Mouse (Mus musculus): ENCODE measurements around the gene Klk5. TPM values are rescaled to one million over a fixed set of nuclear protein-coding genes. Genes with fewer than 3 reads are reported as not detected.

Klk5 gene
- polyA plus RNA-seq, 1 experiment, result not detected

DNA sequence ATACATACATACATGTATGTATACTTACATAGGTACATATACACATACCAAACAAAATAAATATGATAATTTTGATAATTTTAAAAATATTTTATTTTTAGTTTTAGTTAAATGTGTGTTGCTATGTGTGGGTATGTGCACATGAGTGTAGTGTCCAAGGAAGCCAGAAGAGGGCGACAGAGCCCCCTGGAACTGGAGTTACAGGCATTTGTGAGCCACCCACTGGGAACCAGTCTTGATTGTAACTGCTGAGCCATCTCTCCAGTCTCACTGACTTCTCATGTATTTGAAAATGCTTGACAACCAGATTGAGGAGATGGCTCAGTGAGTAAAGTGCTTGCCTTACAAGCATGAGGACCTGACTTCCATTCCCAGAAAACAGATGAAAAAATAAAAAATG lies 36.5 kb downstream of the Klk5 start:
- no peak for DNase-seq (ENCODE audit: low read depth)
- TF ChIP-seq POLR2A (IDR thresholded peaks at IDR 0.05; ENCODE audit: borderline replicate concordance, extremely low read depth, insufficient read depth, insufficient read length, poor library complexity, severe bottlenecking) (no peak), CTCF (IDR thresholded peaks at IDR 0.05; ENCODE audit: borderline replicate concordance, extremely low read depth, insufficient read depth, insufficient read length) (no peak)

DNA sequence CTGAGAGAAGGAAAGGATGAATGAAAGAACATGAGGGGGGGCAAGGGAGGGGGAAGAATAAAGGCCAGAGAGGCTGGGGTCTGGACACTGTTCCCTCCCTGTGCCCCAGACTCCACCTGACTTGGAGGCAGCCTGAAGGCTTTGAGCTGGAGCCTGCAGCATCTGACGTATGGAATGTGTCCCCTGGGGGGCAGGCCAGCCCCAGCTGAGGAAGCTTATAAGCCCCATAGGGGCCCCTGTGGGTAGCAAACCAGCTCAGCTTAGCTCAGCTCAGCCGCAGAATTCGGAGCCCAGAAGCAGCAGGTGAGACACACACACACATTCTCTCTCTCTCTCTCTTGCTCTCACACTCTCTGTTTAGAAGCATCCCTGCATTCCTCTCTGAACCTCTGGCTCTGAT lies 39.1 kb downstream of the Klk5 start, which contains the start of gene Klk4:
TSS of gene Klk4 (plus strand) at position 249 of the 400 bp plus-strand sequence.
- no peak for DNase-seq (ENCODE audit: low read depth)
- TF ChIP-seq CTCF (IDR thresholded peaks at IDR 0.05; ENCODE audit: borderline replicate concordance, extremely low read depth, insufficient read depth, insufficient read length) (no peak), POLR2A (IDR thresholded peaks at IDR 0.05; ENCODE audit: borderline replicate concordance, extremely low read depth, insufficient read depth, insufficient read length, poor library complexity, severe bottlenecking) (no peak)

DNA sequence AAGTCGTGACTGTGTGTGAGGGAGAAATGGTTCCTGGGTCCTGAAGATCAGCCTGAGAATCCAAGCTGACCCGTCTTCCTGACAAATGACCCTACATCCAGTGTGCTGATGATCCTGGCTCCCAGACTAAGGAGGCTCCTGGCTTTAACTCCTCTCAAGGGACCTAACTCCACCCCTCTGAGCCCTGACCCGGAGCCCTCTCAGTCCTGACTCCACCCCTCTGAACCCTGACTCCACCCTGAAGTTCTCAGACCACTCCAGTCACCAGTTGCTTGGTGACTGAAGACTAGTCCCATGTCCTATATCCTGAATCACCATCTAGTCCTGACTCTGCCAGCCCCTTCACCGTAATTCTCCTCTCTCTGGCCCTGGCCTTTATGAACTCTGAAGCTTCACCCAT lies 40.6 kb downstream of the Klk5 start:
- no peak for DNase-seq (ENCODE audit: low read depth)
- TF ChIP-seq POLR2A (IDR thresholded peaks at IDR 0.05; ENCODE audit: borderline replicate concordance, extremely low read depth, insufficient read depth, insufficient read length, poor library complexity, severe bottlenecking) (no peak), CTCF (IDR thresholded peaks at IDR 0.05; ENCODE audit: borderline replicate concordance, extremely low read depth, insufficient read depth, insufficient read length) (no peak)

DNA sequence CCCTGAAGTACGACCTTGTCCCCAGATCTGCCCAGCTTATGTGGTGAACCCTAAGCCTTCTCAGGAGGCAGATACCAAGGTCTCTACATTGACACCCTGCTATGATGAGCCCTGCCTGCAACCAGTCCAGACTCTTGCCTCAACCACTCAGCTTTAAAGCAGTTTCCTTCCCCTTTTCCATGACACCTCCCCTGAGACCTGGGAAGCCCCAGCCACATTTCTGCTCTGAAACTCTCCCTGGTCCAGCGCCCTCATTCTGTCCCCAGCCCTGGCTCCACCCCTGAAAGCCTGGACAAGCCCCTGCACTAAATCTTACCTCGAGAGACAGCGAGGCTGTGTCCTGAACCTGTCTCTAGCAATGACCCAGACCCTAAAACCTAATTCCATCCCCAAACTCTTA lies 41.0 kb downstream of the Klk5 start:
- DNase-seq (ENCODE audit: low read depth), result no peak
- no peak for TF ChIP-seq CTCF (IDR thresholded peaks at IDR 0.05; ENCODE audit: borderline replicate concordance, extremely low read depth, insufficient read depth, insufficient read length)
- no peak for TF ChIP-seq POLR2A (IDR thresholded peaks at IDR 0.05; ENCODE audit: borderline replicate concordance, extremely low read depth, insufficient read depth, insufficient read length, poor library complexity, severe bottlenecking)

DNA sequence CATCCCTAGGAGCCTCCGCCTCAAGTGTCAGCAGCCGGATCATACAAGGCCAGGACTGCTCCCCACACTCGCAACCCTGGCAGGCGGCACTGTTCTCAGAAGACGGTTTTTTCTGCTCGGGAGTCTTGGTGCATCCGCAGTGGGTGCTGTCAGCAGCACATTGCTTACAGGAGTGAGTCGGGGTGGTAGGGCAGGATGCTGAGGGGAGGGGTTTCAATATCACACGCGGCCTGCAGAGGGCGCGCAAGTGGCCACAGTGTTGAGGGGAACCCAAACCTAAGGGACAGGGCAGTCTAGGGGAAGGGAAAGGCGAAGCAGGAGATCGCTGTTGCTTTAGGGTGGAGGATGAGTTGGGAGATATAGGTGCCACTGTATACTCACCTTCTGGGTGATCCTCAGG lies 41.8 kb downstream of the Klk5 start:
- no peak for TF ChIP-seq POLR2A (IDR thresholded peaks at IDR 0.05; ENCODE audit: borderline replicate concordance, extremely low read depth, insufficient read depth, insufficient read length, poor library complexity, severe bottlenecking)
- peak; percentile 77 for TF ChIP-seq CTCF (IDR thresholded peaks at IDR 0.05; ENCODE audit: borderline replicate concordance, extremely low read depth, insufficient read depth, insufficient read length)
- peak; percentile 29 for DNase-seq (ENCODE audit: low read depth)

DNA sequence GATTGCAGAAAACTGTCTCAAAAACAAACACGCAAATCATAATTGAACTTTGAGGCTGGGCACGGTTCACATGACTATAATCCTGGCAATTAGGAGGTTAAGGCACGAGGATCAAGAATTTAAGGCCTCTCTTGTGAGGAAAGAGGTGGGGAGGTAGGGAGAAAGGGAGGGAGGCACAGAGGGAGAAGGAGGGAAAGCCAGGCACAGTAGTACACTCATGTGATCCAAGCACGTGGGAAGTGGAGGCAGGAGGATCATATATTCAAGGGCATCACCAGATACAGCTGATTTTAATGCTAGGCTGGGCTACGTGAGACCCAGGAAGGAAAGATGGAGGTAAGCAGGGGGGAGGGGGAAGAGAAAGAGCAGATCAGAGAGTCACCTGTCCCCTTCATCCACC lies 49.6 kb downstream of the Klk5 start:
- TF ChIP-seq POLR2A (IDR thresholded peaks at IDR 0.05; ENCODE audit: borderline replicate concordance, extremely low read depth, insufficient read depth, insufficient read length, poor library complexity, severe bottlenecking), result no peak
- no peak for TF ChIP-seq CTCF (IDR thresholded peaks at IDR 0.05; ENCODE audit: borderline replicate concordance, extremely low read depth, insufficient read depth, insufficient read length)
- DNase-seq (ENCODE audit: low read depth), result no peak

DNA sequence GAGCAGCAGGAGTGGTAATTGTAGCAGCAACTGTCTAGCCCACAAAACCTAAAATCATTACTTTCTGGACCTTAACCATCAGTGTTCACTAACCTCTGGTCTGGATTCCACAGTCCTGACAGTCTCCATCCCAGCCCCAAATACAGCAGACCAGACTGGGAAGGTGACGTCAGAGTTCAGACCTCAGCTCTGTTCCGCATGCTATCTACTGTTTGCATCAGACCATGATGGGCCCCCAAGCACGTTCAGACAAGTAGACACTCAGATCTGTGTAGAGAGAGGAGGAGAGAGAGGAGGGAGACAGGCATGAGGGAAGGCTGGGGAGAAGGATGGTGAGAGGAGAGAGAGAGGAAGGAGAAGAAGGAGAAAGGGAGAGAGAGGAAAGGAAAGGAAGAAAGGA lies 50.0 kb downstream of the Klk5 start:
- TF ChIP-seq CTCF (IDR thresholded peaks at IDR 0.05; ENCODE audit: borderline replicate concordance, extremely low read depth, insufficient read depth, insufficient read length), result no peak
- no peak for TF ChIP-seq POLR2A (IDR thresholded peaks at IDR 0.05; ENCODE audit: borderline replicate concordance, extremely low read depth, insufficient read depth, insufficient read length, poor library complexity, severe bottlenecking)
- DNase-seq (ENCODE audit: low read depth), result no peak

DNA sequence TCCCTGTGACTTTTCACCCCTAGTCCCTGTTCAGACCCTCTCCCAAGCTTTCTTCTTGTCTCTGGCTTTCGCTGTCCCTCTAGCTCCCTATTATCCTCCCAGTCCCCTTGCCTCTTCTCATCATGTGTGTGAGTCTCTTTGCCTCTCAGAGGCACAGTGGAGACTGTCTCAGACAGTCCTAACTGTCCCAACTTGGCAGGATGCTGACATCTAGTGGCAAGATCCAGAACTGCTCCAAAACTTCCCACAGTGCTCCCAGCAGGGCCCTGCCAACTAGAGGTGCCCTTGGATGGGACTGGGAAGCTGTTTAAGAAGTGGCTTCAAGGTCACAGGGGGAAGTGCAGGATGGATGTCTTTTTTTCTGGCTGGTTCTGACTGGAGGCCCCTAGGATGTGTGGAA lies 53.1 kb downstream of the Klk5 start:
- DNase-seq (ENCODE audit: low read depth), result peak; percentile 90

More for the DNA sequence above, 53.1 kb downstream of the Klk5 start:
- TF ChIP-seq POLR2A (IDR thresholded peaks at IDR 0.05; ENCODE audit: borderline replicate concordance, extremely low read depth, insufficient read depth, insufficient read length, poor library complexity, severe bottlenecking) (no peak), CTCF (IDR thresholded peaks at IDR 0.05; ENCODE audit: borderline replicate concordance, extremely low read depth, insufficient read depth, insufficient read length) (peak; percentile 97)

Other genes with a start within 250 kb of the Klk5 start
- 0.47 and 0.57 TPM in 2 replicates for gene Zfp819, start 234.8 kb upstream of the Klk5 start, polyA plus RNA-seq (2012; rRNA removed)
- gene Ceacam18, start 207.3 kb upstream of the Klk5 start, polyA plus RNA-seq (2012; rRNA removed), result 0.05 TPM in 1 of 2 replicates, not detected in the other
- gene Siglece, start 181.8 kb upstream of the Klk5 start, polyA plus RNA-seq (2012; rRNA removed), result 0.19 and 0.27 TPM in 2 replicates
- 25.4 and 27.8 TPM in 2 replicates for gene Ctu1, start 170.0 kb upstream of the Klk5 start, polyA plus RNA-seq (2012; rRNA removed)
- gene Klk14, start 151.6 kb upstream of the Klk5 start, polyA plus RNA-seq (2012; rRNA removed), result 0.11 and 0.16 TPM in 2 replicates
- 0.04 and 0.14 TPM in 2 replicates for gene Klk13, start 129.4 kb upstream of the Klk5 start, polyA plus RNA-seq (2012; rRNA removed)
- gene Klk12, start 73.1 kb upstream of the Klk5 start, polyA plus RNA-seq (2012; rRNA removed), result not detected in 2 replicates
- gene Klk11, start 67.4 kb upstream of the Klk5 start, polyA plus RNA-seq (2012; rRNA removed), result 0.35 TPM in 1 of 2 replicates, not detected in the other
- 0.21 and 0.49 TPM in 2 replicates for gene Klk10, start 60.9 kb upstream of the Klk5 start, polyA plus RNA-seq (2012; rRNA removed)
- gene Klk9, start 50.1 kb upstream of the Klk5 start, polyA plus RNA-seq (2012; rRNA removed), result not detected in 2 replicates
- 3.2 and 4.8 TPM in 2 replicates for gene Klk8, start 44.4 kb upstream of the Klk5 start, polyA plus RNA-seq (2012; rRNA removed)
- 0.05 and 0.08 TPM in 2 replicates for gene Klk7, start 30.7 kb upstream of the Klk5 start, polyA plus RNA-seq (2012; rRNA removed)
- not detected in 2 replicates for gene Klk6, start 17.5 kb upstream of the Klk5 start, polyA plus RNA-seq (2012; rRNA removed)
- 0.39 and 0.93 TPM in 2 replicates for gene Klk4, start 39.2 kb downstream of the Klk5 start, polyA plus RNA-seq (2012; rRNA removed)
- not detected in 2 replicates for gene Klk15, start 91.8 kb downstream of the Klk5 start, polyA plus RNA-seq (2012; rRNA removed)
- not detected in 2 replicates for gene Klk1b8, start 108.7 kb downstream of the Klk5 start, polyA plus RNA-seq (2012; rRNA removed)
- gene Klk1b1, start 124.8 kb downstream of the Klk5 start, polyA plus RNA-seq (2012; rRNA removed), result not detected in 2 replicates
- not detected in 2 replicates for gene Klk1b9, start 134.1 kb downstream of the Klk5 start, polyA plus RNA-seq (2012; rRNA removed)
- not detected in 2 replicates for gene Klk1b11, start 153.9 kb downstream of the Klk5 start, polyA plus RNA-seq (2012; rRNA removed)
- not detected in 2 replicates for gene Klk1b26, start 170.2 kb downstream of the Klk5 start, polyA plus RNA-seq (2012; rRNA removed)
- gene Klk1b27, start 210.3 kb downstream of the Klk5 start, polyA plus RNA-seq (2012; rRNA removed), result 0.10 TPM in 2 replicates

Data from brain, embryonic 14.5 days (tissue).